Mouse (Mus musculus): ENCODE measurements at regions not wholly inside any gene's neighbourhood (a gene's known extent, or its start where the extent isn't known, plus 50 kb on each side); places are given as distances from the start of the nearest gene placed in this dataset.

DNA sequence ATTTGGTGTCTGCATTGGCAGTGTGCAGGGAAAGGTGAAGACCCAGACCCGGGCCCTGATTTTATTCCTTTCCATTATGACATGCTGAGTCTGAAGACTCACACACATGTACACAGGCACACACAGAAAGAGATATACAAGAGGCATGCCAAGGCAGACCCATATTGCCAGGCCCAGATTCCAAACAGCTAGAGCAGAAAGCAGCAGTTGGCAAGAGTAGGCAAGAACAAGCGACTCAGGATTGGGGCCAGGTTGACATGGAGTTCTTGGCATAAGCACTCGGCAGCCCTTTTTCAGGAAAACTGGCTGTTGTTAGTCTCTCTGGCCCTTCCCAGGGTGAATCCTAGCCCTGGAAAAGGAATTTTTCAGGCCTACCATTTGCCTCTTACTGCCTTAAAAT, 236.6 kb downstream of the Sp3 start:
- TF ChIP-seq RCOR1 (conservative IDR thresholded peaks at IDR 0.05; ENCODE audit: low read depth, low read length) (no peak), GABPA (IDR thresholded peaks at IDR 0.05; ENCODE audit: insufficient replicate concordance, low read depth, low read length) (no peak), POLR2A (IDR thresholded peaks at IDR 0.05; ENCODE audit: low read depth, low read length) (no peak), CTCF (conservative IDR thresholded peaks at IDR 0.05 in 1 of 2, IDR thresholded peaks at IDR 0.05 in 1 of 2; ENCODE audit: low read depth in 2 of 2, low read length in 2 of 2) (no peak), MAX (IDR thresholded peaks at IDR 0.05; ENCODE audit: low read length) (no peak), ZMIZ1 (IDR thresholded peaks at IDR 0.05; ENCODE audit: low read depth, low read length) (no peak)
